Mouse (Mus musculus): ENCODE data around the gene AW146154. TPM values are rescaled to one million over a fixed set of nuclear protein-coding genes. Genes with fewer than 3 reads are reported as not detected.
A peak's percentile ranks its signal among the peaks of the same experiment; 100 is the strongest.

AW146154 gene
- total RNA-seq (2014; rRNA removed) = 9.7 and 11.8 TPM in 2 replicates
- 1.7 and 2.7 TPM in 2 replicates for polyA plus RNA-seq (2012; rRNA removed)

GRCm38 (mm10) chr7:41499389-41500049 is at the start of gene AW146154, which contains the start of gene Gm20449:
AW146154 (minus strand) TSS chr7:41499890.
Gm20449 (minus strand) TSS chr7:41499417.
- H3K4me3 ChIP-seq (ENCODE audit: insufficient read depth, low read depth, low read length) = peak within 1 kb of the TSS; percentile 73
- H3K27me3 ChIP-seq (ENCODE audit: control insufficient read depth, insufficient read depth, low read length) = no peaks in the 10 kb centered on the region
- peaks cover 6% of the 10 kb centered on the region for H3K36me3 ChIP-seq (ENCODE audit: control insufficient read depth, insufficient read depth, low read length)
- no peaks in the 10 kb centered on the region for H3K4me1 ChIP-seq (ENCODE audit: control insufficient read depth, insufficient read depth, low read length)
- H3K79me2 ChIP-seq (ENCODE audit: control insufficient read depth, insufficient read depth, low read length) = peaks cover 9% of the 10 kb centered on the region; the same call in 1 of the 2 replicates
- H3K9ac ChIP-seq (ENCODE audit: low read depth, low read length) = peak within 1 kb of the TSS; percentile 75
- no peak for TF ChIP-seq POLR2A (IDR thresholded peaks at IDR 0.05; ENCODE audit: extremely low read depth, insufficient read depth, low read length)
- TF ChIP-seq CTCF (IDR thresholded peaks at IDR 0.05; ENCODE audit: low read depth, low read length) = no peak
- H3K27ac ChIP-seq (replicated peaks; ENCODE audit: insufficient read depth, low read depth, low read length) = peak within 1 kb of the TSS; percentile 80
- WGBS = under 1% methylated on average over 18 of the region's 18 CpGs
- DNase-seq (ENCODE audit: extremely low read depth, low read depth, low spot score) = peak; percentile 94

GRCm38 (mm10) chr7:41512672-41513071 is 13.0 kb upstream of the AW146154 start:
- Histone ChIP-seq H3K27ac (replicated peaks; ENCODE audit: insufficient read depth, low read depth, low read length) (no peak overlapping the region), H3K4me1 (ENCODE audit: control insufficient read depth, insufficient read depth, low read length) (no peaks in the 10 kb centered on the region), H3K9ac (ENCODE audit: low read depth, low read length) (no peak overlapping the region), H3K4me3 (ENCODE audit: insufficient read depth, low read depth, low read length) (no peak overlapping the region), H3K36me3 (ENCODE audit: control insufficient read depth, insufficient read depth, low read length) (no peaks in the 10 kb centered on the region), H3K79me2 (ENCODE audit: control insufficient read depth, insufficient read depth, low read length) (no peaks in the 10 kb centered on the region), H3K27me3 (ENCODE audit: control insufficient read depth, insufficient read depth, low read length) (no peaks in the 10 kb centered on the region)
- TF ChIP-seq CTCF (IDR thresholded peaks at IDR 0.05; ENCODE audit: low read depth, low read length) = no peak
- no peak for TF ChIP-seq POLR2A (IDR thresholded peaks at IDR 0.05; ENCODE audit: extremely low read depth, insufficient read depth, low read length)
- 90% methylated on average over 3 of the region's 3 CpGs for WGBS
- no peak for DNase-seq (ENCODE audit: extremely low read depth, low read depth, low spot score)

- TF ChIP-seq POLR2A (IDR thresholded peaks at IDR 0.05; ENCODE audit: extremely low read depth, insufficient read depth, low read length) (no peak), CTCF (IDR thresholded peaks at IDR 0.05; ENCODE audit: low read depth, low read length) (no peak)
- Histone ChIP-seq H3K4me3 (ENCODE audit: insufficient read depth, low read depth, low read length) (no peak overlapping the region), H3K4me1 (ENCODE audit: control insufficient read depth, insufficient read depth, low read length) (no peaks in the 10 kb centered on the region), H3K9ac (ENCODE audit: low read depth, low read length) (no peak overlapping the region), H3K27me3 (ENCODE audit: control insufficient read depth, insufficient read depth, low read length) (no peaks in the 10 kb centered on the region), H3K79me2 (ENCODE audit: control insufficient read depth, insufficient read depth, low read length) (no peaks in the 10 kb centered on the region), H3K27ac (replicated peaks; ENCODE audit: insufficient read depth, low read depth, low read length) (no peak overlapping the region), H3K36me3 (ENCODE audit: control insufficient read depth, insufficient read depth, low read length) (no peaks in the 10 kb centered on the region)
- no peak for DNase-seq (ENCODE audit: extremely low read depth, low read depth, low spot score)
- WGBS = 3% methylated on average over 1 of the region's 1 CpGs
These were observed 12.5 kb upstream of the AW146154 start for GRCm38 (mm10) chr7:41512207-41512606.

GRCm38 (mm10) chr7:41502402-41502801 is 2.7 kb upstream of the AW146154 start:
- H3K79me2 ChIP-seq (ENCODE audit: control insufficient read depth, insufficient read depth, low read length) = peaks cover 5% of the 10 kb centered on the region; the same call in 1 of the 2 replicates
- H3K9ac ChIP-seq (ENCODE audit: low read depth, low read length) = no peak overlapping the region
- no peaks in the 10 kb centered on the region for H3K36me3 ChIP-seq (ENCODE audit: control insufficient read depth, insufficient read depth, low read length)
- DNase-seq (ENCODE audit: extremely low read depth, low read depth, low spot score) = peak; percentile 17
- no peaks in the 10 kb centered on the region for H3K4me1 ChIP-seq (ENCODE audit: control insufficient read depth, insufficient read depth, low read length)
- no peak for TF ChIP-seq CTCF (IDR thresholded peaks at IDR 0.05; ENCODE audit: low read depth, low read length)
- no peak for TF ChIP-seq POLR2A (IDR thresholded peaks at IDR 0.05; ENCODE audit: extremely low read depth, insufficient read depth, low read length)
- no peaks in the 10 kb centered on the region for H3K27me3 ChIP-seq (ENCODE audit: control insufficient read depth, insufficient read depth, low read length)
- no peak overlapping the region for H3K4me3 ChIP-seq (ENCODE audit: insufficient read depth, low read depth, low read length)
- no peak overlapping the region for H3K27ac ChIP-seq (replicated peaks; ENCODE audit: insufficient read depth, low read depth, low read length)
- 50% methylated on average over 1 of the region's 1 CpGs for WGBS

GRCm38 (mm10) chr7:41500151-41500934 is 653 bp upstream of the AW146154 start:
- 15% methylated on average over 22 of the region's 22 CpGs for WGBS

More at GRCm38 (mm10) chr7:41500151-41500934, 653 bp upstream of the AW146154 start:
- Histone ChIP-seq H3K4me3 (ENCODE audit: insufficient read depth, low read depth, low read length) (peak overlapping the region; percentile 73), H3K27ac (replicated peaks; ENCODE audit: insufficient read depth, low read depth, low read length) (peak overlapping the region; percentile 68), H3K79me2 (ENCODE audit: control insufficient read depth, insufficient read depth, low read length) (peaks cover 9% of the 10 kb centered on the region; the same call in 1 of the 2 replicates), H3K4me1 (ENCODE audit: control insufficient read depth, insufficient read depth, low read length) (no peaks in the 10 kb centered on the region), H3K27me3 (ENCODE audit: control insufficient read depth, insufficient read depth, low read length) (no peaks in the 10 kb centered on the region), H3K36me3 (ENCODE audit: control insufficient read depth, insufficient read depth, low read length) (0 out of 2 replicates have a peak, but pooled peaks cover 2% of the 10 kb centered on the region), H3K9ac (ENCODE audit: low read depth, low read length) (peak overlapping the region; percentile 75)
- peak; percentile 21; the same call in 1 of the 2 replicates for TF ChIP-seq CTCF (IDR thresholded peaks at IDR 0.05; ENCODE audit: low read depth, low read length)
- TF ChIP-seq POLR2A (IDR thresholded peaks at IDR 0.05; ENCODE audit: extremely low read depth, insufficient read depth, low read length) = no peak
- DNase-seq (ENCODE audit: extremely low read depth, low read depth, low spot score) = peak; percentile 85

Data from liver, adult 2 months (tissue).